Mouse (Mus musculus): ENCODE results near the gene Tmem102. TPM values are rescaled to one million over a fixed set of nuclear protein-coding genes. Genes with fewer than 3 reads are reported as not detected.

Gene Tmem102
- total RNA-seq, 2 experiments from 2014 or later, result not detected

DNA sequence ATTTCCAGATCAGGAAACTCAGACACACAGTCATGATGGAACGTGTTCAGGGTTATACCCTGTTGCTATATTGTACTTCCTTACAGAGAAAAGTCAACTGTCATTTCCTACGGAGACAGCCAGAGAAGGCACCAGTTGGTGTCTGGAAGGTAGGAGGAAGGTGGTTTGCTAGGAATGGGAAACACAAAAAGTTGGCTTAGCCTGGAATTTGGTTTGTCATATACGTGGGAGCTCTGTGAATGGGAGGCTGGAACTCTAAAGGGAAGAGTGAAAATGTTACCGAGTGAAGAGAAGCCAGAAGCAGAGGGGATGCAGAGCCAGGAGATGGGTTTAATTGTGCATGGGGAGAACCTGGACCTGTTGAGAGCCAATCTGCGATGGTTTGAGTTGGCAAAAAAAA, 14.0 kb downstream of the Tmem102 start:
- no peak for DNase-seq (ENCODE audit: low spot score in 2 of 2)

- no peak for DNase-seq (ENCODE audit: low spot score in 2 of 2)
Measured at GRCm38 (mm10) chr11:69789431-69789830, 16.0 kb downstream of the Tmem102 start.

GRCm38 (mm10) chr11:69787306-69787705, 18.1 kb downstream of the Tmem102 start:
- no peak for DNase-seq (ENCODE audit: low spot score in 2 of 2)

DNA sequence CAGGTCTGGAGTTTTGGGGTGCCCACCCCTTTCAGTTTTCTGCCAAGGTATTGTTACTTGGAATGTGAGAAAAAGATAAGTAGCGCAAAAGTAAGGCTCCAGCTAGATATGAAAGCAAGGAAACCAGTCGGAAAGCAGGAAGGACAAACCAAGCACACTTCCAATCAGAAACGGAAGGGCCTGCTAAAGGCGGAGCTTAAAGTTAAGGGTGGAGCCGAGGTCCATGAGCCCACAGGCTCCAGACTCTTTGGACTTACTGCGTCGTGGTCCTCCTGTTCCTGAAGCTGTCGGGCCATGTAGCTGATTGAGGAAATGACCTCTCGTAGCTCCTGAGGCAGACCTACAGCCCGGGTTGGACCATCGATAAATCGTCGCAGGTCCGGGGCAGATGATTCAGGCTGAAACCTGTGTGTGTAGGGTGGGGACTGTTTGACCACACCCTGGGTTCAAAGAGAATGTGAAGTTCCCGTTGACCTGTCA, 20.6 kb downstream of the Tmem102 start:
- DNase-seq (ENCODE audit: low spot score in 2 of 2), result no peak

DNA sequence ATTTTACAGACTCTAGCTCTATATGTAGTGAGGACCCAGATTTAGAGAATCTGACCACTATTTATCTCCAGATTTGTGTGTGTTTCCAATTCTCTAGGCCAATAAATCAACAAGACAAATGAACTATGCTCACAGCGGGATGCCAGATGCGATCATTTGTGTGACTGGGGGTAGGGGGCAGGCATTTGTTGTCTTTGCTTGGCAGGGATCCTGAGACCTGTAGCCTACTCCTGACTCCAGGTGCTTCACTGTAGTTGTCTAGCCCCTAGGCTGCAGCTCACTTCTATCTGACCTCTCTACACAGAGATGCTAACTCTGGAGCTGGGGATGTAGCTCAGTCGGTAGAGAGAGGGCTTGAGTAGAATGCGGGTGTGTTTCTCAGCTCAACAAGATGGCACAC, 23.6 kb downstream of the Tmem102 start:
- no peak for DNase-seq (ENCODE audit: low spot score in 2 of 2)

- no peak for DNase-seq (ENCODE audit: low spot score in 2 of 2)
Measured at GRCm38 (mm10) chr11:69778985-69779384, 26.4 kb downstream of the Tmem102 start.

- DNase-seq (ENCODE audit: low spot score in 2 of 2), result no peak
Measured at GRCm38 (mm10) chr11:69778258-69778982, 27.0 kb downstream of the Tmem102 start.

- no peak for DNase-seq (ENCODE audit: low spot score in 2 of 2)
Measured at GRCm38 (mm10) chr11:69777504-69778257, 27.7 kb downstream of the Tmem102 start.

- no peak for DNase-seq (ENCODE audit: low spot score in 2 of 2)
Measured at GRCm38 (mm10) chr11:69776488-69776887, 28.9 kb downstream of the Tmem102 start.

GRCm38 (mm10) chr11:69775716-69776115, 29.7 kb downstream of the Tmem102 start:
- DNase-seq (ENCODE audit: low spot score in 2 of 2), result no peak

- DNase-seq (ENCODE audit: low spot score in 2 of 2), result no peak
Measured at GRCm38 (mm10) chr11:69774961-69775360, 30.5 kb downstream of the Tmem102 start.

DNA sequence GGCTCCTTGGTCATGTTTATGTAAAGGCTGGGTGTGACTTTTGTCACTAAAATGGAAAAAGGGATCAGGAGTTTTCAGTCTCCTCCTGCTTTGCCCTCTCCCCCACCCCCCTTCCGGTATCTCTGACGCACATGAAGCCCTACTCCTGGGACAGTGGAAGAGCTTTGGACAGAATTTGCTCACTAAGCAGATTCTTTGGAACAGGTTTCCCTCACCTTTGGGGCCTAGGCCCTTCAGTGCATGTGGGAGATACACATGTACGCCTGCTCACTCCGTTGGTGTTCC, 37.9 kb downstream of the Tmem102 start:
- no peak for DNase-seq (ENCODE audit: low spot score in 2 of 2)

- DNase-seq (ENCODE audit: low spot score in 2 of 2), result no peak
Measured at GRCm38 (mm10) chr11:69766872-69767624, 38.4 kb downstream of the Tmem102 start.

- DNase-seq (ENCODE audit: low spot score in 2 of 2), result peak; percentile 71 to 83
Measured at GRCm38 (mm10) chr11:69766126-69766609, 39.3 kb downstream of the Tmem102 start.

DNA sequence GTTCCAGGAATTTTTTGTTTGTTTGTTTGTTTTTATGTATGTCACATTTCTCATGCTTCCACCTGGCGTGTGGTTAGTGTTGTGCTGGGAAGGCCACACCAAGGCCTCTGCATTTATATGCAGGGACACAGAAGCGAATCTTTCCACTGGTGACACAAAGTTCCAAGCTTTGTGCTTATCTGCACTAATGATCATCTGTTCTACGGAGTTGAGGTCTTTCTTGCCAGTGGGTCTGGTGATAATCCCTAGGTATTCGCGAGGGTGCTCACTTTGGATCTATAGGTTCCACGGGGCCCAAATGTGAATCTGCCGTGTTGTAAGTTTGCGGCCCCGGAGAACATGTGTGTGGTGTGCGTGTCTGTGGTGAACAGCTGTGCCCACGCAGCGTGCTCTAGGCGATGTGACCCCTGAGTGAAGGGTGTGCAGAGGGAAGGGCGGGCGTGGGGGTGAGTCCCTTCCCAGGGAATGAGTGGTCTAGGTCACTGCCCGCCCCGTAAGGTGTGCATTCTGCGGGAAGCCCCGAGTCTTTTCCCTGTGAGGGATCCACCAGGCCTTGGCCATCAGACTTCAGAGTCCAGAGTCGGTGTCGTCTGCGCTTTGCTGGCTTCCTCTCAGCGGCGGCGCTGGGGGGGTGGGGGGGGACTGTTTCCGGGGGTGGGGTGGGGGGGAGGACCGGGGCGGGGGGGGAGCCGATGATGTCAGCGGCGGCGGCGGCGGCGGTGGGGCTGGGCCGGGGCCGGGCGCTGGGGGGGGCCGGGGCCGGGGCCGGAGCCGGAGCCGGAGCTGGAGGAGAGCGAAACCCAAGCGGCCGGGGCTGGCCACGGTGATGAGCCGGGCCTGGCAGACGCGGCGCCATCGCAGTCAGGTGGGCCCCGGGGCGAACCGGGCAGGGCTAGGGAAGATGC, 40.0 kb downstream of the Tmem102 start, which contains the start of gene Zbtb4:
Gene Zbtb4, plus strand, starts transcription at position 692 of the 905 bp plus-strand sequence.
- DNase-seq (ENCODE audit: low spot score in 2 of 2), result peak; percentile 35 to 58

DNA sequence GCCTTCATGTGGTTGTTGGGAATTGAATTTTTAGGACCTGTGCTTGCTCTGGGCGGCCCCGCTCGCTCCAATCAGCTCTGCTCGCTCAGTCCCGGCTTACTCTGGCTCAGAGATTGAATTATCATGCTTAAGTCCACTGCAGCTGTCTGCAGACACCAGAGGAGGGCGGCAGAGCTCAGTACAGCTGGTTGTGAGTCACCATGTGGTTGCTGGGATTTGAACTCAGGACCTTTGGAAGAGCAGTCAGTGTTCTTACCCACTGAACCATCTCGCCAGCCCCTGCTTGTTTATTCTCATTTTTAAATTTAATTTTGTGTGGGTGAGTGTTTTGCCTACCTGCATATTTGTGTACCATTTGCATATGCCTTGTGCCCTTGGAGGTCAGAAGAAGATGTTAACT, 41.9 kb downstream of the Tmem102 start:
- no peak for DNase-seq (ENCODE audit: low spot score in 2 of 2)

GRCm38 (mm10) chr11:69761868-69762267, 43.6 kb downstream of the Tmem102 start, which contains the start of gene Slc35g3:
Slc35g3 (minus strand) TSS chr11:69761968.
- no peak for DNase-seq (ENCODE audit: low spot score in 2 of 2)

GRCm38 (mm10) chr11:69760901-69761200, 44.6 kb downstream of the Tmem102 start:
- no peak for DNase-seq (ENCODE audit: low spot score in 2 of 2)

DNA sequence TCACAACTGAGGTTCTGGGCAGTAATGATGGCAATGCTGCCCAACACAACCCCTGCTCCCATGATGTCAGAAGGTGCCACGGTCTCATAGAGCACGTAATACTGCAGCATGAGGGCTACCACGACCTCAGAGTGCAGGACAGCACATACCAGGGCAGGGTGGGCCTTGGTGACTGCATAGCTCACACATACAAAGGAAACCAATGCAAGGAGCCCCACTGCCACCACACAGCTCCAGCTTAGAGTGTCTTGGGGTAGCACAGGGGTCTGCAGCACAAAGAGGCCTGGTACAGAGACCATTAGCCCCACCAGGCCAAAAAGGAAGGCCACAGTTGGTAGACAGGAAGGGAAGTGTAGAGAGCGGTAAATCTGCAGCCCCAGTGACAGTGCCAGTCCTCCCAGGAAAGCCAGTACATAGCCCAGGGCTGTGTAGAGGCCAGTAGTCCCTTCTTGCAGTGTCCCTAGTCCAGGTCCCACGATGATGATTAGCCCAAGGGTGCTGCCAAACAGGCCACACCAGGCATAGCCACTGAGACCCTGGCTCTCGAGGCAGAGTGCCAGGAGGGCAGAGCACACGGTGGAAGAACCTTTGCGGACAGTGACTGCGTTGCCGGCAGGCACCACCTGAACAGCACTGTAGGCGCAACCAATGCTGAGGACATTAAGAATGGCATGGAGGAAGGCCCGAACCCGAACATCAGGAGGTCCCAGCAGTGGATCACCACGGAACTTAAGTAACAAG, 45.1 kb downstream of the Tmem102 start:
- DNase-seq (ENCODE audit: low spot score in 2 of 2), result no peak

Data from layer of hippocampus, postnatal 10 days (tissue).